Mouse (Mus musculus): Measurements from ENCODE around the gene Oxct2b.
"Not testable (repeated sequence)": the region's sequence is repeated elsewhere in the genome, so short reads cannot be mapped to it uniquely, and the experiment has no call there.

The Oxct2b gene

DNA sequence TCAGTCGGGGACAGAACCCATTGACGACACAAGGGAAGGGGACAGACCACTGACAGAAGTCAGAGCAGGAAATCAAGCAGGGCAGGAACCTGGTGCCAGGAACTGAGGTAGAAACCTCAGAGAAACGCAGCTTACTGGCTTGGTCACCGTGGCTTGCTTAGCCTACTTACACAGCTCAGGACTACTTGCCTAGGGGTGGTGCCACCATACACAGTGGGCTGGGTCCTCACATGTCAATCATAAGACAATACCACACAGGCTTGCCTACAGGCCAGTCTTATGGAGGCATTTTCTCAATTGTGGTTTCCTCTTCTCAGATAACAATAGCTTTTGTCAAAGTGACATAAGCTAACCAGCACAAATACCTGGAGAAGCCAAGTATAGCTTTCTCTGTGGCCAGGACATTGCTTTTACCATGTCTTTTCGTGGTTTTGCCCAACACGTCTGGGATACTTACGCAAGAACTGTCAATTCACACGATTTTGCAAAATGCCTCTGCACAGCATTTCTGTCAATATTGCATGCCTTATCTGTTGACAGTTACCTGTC, 3.8 kb upstream of the Oxct2b start:
- no peak for DNase-seq (ENCODE audit: low spot score in 2 of 2)

DNA sequence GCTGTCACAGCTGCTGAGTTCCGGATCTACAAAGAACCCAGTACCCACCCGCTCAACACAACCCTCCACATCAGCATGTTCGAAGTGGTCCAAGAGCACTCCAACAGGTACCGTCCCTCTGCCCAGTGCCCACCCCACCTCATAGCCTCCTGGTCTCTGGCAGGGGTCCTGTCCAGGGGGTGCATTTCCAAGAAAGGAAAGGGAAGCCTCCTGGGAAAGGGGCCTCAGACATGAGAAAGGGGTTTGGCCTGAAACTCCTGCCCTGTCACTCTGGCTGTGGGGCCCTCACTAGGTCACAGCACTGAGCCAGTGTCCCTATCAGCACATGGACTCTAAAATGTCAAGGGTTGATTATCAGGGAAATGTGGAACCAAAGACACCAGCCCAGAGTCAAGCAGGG, 1.4 kb upstream of the Oxct2b start:
- DNase-seq (ENCODE audit: low spot score in 2 of 2) = not testable (repeated sequence)

DNA sequence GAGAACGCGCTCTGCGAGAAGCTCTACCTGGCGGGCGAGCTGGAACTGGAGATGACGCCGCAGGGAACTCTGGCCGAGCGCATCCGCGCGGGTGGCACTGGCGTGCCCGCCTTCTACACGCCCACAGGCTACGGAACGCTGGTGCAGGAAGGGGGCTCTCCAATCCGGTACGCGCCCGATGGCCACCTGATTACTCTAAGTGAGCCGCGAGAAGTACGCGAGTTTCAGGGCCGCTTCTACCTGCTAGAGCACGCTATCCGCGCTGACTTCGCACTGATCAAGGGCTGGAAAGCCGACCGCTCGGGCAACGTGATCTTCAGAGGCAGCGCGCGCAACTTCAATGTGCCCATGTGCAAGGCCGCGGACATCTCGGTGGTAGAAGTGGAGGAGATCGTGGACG, 574 bp downstream of the Oxct2b start:
- peak; percentile 31 to 45 for DNase-seq (ENCODE audit: low spot score in 2 of 2)

DNA sequence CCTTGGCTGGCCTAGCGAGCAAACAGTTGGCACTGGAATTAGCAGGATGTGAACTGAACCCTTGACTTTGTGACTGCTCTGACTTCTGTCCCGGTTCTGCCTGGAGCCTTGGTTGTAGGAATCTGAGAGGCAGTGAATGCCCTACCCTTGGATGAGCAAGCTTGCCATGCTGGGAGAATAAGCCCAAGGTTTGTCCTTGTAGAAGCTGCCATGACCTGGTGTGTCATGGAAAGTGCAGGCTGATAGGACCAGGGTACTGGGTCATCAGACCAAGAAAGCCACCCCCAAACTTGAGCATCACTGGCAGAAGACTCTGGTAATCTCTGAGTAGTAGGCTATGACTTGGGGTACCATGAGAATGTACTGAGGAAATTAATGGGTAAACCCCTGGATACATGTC, 5.2 kb downstream of the Oxct2b start:
- no peak for DNase-seq (ENCODE audit: low spot score in 2 of 2)

DNA sequence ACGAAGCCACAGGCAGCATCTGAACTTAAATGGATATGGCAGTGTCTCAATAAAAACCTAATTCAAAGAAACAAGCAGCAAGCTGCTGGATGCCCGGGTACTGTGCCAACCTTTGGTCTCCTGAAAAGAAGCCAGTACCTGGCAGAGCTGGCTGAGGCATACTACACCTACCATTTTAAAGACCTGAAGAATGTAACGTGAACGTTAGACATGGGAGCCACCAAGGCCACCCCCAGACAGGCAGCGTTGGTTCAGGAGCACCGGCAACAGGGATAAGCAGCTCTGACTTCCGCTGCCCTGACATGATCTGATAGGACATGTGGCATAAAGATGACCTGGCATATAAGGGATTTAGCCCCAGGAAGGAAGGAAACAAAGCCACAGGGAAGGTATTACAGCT, 10.6 kb downstream of the Oxct2b start:
- DNase-seq (ENCODE audit: low spot score in 2 of 2) = no peak

DNA sequence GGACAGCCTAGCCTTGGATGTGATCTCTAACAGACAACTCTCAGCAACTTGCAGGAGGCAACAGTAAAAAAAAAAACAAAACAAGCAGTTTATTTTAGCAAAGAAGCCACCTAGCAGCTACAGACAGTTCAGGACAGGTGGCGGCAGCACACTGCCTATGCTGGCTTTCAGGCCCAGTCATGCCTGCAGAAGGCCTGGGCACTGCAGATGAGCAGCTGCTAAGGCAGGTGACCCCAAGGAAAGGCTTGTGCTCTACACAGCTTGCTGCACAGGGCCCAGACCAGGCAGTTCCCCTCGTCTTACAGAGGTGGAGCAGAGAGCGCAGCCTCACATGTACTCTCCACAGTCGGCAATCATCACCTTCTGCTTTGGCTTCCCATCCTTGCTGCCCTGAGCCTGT, 11.0 kb downstream of the Oxct2b start:
- DNase-seq (ENCODE audit: low spot score in 2 of 2) = no peak

DNA sequence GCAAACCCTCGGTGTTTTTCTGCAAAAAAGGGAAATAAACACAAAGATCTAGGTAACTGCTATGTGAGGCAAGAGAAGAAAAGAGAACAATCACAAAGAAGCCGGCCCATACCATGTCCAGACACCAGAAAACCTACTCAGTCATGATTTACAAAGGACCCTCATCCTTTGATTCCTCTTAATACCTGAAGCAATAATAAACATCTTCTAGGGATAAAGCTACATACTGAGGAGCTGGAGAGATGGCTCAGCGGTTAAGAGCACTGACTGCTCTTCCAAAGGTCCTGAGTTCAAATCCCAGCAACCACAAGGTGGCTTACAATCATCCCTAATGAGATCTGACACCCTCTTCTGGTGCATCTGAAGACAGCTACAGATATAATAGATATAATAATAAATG, 21.5 kb downstream of the Oxct2b start:
- no peak for DNase-seq (ENCODE audit: low spot score in 2 of 2)

DNA sequence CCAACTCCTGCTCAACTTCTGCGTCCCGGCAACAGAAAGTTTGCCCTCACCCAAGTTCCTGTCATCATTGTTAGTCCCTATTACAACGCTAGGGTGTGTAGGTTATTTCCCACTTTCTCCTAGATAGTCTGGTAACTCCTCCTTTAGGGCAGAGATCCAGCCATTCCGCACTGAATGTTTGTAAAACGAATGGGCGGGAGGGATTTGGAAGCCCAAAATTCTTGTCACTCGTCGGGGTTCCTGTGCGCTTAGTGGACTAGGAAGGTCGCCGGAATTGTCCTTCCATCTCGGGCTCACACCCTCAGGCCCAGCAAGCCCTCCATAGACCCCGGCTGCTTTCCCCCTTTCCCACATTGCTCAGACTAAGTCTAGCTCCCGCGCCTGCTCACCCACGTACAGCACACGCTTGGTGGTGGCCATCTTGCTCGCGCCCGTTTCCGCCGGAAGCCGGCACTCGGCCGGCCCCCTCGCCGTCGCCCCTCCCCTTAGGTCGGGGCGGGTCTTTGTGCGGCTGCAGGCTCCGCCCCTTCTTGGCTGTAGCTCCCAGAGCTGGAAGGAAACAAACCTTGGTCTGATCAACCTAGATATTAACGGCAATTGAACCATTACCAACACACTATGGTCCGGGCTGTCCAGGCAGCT, 23.6 kb downstream of the Oxct2b start, which contains the start of gene Ppie:
Ppie (minus strand) TSS at position 439 of the 642 bp plus-strand sequence.
- DNase-seq (ENCODE audit: low spot score in 2 of 2) = peak; percentile 66 to 75

DNA sequence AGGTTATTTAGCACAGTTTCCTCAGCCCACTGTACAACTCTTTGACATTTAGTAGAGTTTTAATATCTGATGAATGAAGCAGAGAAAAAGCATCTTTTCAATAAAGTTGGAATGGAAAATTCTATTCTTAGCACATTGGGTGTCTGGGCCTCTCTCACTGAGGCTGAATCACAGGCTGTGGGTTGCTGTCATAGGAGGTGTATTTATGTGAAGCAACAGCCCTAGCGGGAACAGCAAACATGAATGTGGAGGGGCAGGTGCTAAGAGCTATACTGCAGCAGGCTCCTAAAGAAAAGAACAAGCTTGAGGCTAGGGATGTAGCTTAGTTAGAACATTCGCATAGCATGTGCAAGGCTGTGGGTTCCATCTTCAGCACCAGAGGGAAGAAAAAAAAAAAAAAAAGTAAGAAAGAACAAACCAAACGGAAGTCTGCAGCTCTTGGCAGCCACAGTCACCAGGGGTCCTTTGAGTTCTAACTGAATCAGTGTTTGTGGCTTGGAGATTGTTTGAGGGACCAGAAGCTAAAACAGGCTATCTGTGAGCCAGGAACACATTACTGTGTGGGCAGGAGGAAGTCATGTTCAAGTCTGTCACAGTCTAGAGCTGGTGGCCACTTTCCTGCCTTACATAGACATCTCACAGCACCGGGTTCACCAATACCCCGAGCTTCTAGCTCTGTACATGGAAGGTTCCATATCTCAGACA, 31.5 kb downstream of the Oxct2b start:
- DNase-seq (ENCODE audit: low spot score in 2 of 2) = peak; percentile 68 to 74

DNA sequence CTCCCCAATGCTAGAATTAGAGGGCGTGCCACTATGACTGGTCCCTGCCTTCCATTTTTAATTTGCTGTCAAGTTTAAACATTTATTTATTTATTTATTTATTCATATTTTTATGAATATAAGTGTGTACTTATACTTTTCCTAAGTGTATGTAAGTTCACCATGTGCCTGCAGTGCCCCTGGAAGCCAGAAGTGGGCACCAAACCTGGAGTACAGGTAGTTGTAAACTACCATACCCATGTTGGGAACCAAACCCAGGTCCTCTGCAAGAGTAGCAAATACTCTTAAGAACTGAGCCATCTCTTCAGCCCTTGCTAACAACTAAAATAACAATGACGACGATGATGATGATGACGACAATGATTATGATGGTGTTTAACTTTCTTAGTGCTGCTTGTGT, 35.9 kb downstream of the Oxct2b start:
- no peak for DNase-seq (ENCODE audit: low spot score in 2 of 2)

DNA sequence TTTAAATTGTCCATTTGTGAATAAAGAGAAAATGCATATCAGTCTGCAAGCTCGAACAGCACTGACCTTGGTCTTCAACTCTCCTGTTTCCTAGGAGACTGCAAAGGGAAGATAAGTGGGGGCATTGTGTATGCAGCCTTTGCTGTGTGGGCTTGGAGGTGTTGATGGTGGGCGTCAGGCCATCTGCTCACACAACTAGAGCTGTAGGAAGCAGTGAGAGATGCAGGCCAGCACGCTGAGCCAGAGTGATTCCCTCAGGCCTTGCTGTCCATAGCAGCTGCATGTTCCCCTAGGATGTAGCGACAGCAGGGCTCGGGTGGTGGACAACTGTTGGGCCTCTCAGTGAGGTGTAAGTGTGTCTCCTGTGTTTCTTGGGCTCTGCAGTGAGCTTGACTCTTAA, 36.9 kb downstream of the Oxct2b start:
- peak; percentile 87 to 89 for DNase-seq (ENCODE audit: low spot score in 2 of 2)

DNA sequence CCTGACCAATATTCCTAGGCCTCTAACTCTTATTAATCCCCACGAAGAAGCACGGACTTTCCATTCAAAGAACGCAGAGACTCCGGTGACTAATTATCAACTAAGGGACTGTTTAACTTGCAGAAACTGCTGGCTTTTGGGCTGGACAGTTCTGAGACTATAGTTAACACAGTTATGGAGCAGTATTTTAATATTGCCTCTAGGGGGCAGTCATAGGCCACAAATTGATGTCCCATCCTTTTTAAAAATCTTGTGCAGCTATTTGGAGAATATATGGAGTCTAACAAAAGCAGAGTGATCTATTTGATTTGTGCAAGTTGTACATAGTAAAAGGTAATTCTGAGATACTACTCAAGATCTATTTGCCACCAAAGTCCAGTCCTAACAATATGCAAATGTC, 38.9 kb downstream of the Oxct2b start:
- DNase-seq (ENCODE audit: low spot score in 2 of 2) = peak; percentile 38 to 65

DNA sequence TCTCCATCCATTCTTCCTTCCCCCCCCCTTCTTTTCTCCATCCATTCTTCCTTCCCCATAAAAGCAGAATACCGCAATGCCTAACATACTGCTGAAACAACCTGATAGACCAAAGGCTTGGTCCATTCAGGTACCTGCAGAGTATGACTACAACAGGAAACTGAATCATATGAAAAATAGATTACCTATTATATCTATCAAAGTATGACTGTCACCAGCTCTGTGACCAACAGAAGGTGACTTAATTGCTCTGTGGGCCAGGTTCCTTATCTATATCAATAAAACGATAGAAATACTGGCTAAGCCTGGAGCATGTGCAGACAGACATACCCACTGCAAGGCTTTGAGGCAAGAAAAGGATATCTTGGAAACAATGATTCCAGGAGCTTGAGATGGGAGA, 39.4 kb downstream of the Oxct2b start:
- no peak for DNase-seq (ENCODE audit: low spot score in 2 of 2)

DNA sequence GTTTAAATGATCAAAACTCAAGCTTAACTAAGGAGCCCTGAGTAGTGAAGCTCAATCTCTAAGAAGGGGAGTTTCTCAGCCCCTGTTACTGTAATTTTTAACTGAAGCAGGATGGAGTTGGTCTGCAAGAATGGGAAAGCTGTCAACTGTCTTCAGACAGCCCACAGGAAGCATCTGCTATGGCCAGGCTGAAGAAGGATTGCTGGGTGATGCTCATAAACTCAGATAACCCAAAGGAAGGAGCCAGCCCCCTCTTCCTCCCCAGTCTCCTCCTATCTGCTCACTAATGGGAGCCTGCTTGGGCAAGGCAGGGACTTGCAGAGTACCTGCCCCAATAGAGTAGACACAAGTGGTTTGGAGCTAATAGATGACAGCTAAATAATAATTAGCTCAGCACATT, 39.8 kb downstream of the Oxct2b start:
- DNase-seq (ENCODE audit: low spot score in 2 of 2) = no peak

DNA sequence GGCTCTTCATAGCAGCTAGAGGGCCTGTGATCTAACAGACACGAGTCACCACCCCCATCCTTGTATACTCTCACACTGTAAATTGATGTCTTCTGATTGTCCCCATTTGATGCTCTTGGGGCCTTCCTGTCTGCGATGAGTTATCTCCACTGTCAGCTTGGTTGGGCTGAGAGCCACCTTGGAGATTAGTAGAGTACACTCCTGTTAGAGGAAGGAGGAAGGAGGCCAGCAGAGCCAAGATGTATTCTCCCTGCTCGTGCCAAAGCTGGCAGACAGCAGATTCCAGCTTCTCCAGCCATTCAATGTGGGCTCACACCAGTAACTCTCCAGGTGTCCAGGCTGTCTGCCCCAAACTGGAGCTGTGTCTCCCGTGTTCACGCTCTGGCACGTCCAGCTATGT, 44.5 kb downstream of the Oxct2b start:
- no peak for DNase-seq (ENCODE audit: low spot score in 2 of 2)

DNA sequence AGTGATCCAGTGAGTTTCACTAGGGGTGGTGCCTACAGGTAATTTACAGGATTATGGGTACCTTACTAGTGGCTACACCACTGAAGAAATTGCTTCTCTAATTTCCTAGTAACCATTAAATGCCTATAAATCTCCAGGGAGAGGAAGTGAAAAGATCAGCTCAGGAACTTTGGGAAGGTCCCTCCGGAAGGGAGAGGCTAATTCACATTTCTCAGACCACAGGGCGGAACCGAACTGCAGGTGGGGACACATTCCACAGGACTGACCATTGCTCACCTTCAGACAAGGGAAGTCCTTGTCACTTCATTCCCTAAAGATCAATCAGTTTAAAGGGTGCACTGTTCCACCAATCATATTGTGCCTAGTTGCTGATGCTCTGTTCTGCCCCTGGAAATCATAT, 45.2 kb downstream of the Oxct2b start:
- DNase-seq (ENCODE audit: low spot score in 2 of 2) = not testable (repeated sequence)

DNA sequence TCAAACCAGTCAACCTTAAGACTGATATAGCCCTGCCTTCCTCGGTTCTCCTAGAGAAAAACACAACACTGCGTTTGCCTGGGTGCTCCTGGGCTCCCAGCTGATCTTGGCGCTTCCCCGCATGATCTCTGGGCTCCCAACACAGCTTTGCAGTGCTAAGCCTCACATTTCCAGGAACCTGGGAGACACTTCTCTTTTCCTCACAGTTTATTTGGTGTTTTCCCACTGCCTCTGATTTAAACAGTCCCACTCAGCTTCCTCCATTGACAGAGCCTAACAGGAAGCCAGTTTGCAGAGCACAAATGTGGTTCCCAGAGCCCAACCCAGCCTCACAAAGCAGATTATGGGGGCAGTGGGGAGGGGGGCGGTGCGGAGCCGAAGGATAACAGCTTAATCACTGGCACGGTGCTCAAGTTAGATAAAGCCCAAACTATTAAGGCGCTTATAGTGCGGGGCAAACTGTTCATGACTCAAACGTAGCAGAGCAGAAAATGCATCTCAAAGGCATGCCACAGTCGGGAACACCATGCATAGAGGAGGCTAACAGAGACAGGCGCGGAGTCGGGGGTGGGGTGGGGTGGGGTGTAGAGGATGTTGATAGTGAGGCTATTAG, 46.3 kb downstream of the Oxct2b start:
- peak in 1 of 2 experiments; percentile 25 for DNase-seq (ENCODE audit: low spot score in 2 of 2)

DNA sequence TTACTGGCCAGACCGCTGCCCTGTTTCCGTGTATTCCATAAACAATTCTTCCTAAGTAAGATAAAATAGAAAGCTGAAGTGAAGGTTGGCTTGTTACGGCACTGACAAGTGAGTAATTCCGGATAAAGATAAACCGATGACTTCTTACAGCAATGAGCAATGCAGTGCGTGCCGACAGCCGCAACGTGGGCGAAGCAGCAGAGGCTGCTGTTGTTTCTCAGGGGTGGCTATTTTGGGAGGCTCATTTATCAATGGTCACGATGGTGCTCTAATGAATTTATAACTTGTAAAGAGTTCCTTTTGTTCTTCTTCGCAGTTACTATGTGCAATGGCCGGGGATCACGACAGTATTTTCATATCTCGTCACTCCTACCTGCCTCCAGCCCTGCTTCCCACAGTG, 48.1 kb downstream of the Oxct2b start:
- peak; percentile 71 to 73 for DNase-seq (ENCODE audit: low spot score in 2 of 2)

Data from right cerebral cortex, adult 2 months (tissue).